Mouse (Mus musculus) spleen, adult 2 months (tissue): Measurements from ENCODE around the gene Camk1d. TPM values are rescaled to one million over a fixed set of nuclear protein-coding genes. Genes with fewer than 3 reads are reported as not detected.

Experiments used
- DNase-seq, 2 experiments: peaks; one replicate each; pipeline versions ENCODE4 v3.0.0 to v3.0.0-alpha.2; 2012 to 2021; ENCODE audit warnings: low spot score in 2 of 2, low read depth in 1 of 2
- H3K27ac ChIP-seq: fragments of 200-500 bp; 2 replicates; pipeline ENCODE4 v1.5.1; 2012; ENCODE audit warnings: low read length, inconsistent platforms; ENCODE audit not compliant: insufficient read depth
- H3K27me3 ChIP-seq: fragments of 200-500 bp; 2 replicates; pipeline ENCODE4 v1.6.1; 2012; ENCODE audit warnings: mild to moderate bottlenecking, moderate library complexity, low read length, inconsistent platforms; ENCODE audit not compliant: control insufficient read depth, insufficient read depth
- H3K36me3 ChIP-seq: fragments of 200-500 bp; 2 replicates; pipeline ENCODE4 v1.6.1; 2012; ENCODE audit warnings: mild to moderate bottlenecking, low read length, inconsistent platforms; ENCODE audit not compliant: control insufficient read depth, insufficient read depth
- H3K4me1 ChIP-seq: fragments of 200-500 bp; 2 replicates; pipeline ENCODE4 v1.6.1; 2011; ENCODE audit warnings: inconsistent platforms; ENCODE audit not compliant: control insufficient read depth, insufficient read depth, insufficient read length
- H3K4me3 ChIP-seq: fragments of 200-500 bp; 2 replicates; pipeline ENCODE4 v1.5.1; 2011; ENCODE audit warnings: mild to moderate bottlenecking, inconsistent platforms; ENCODE audit not compliant: insufficient read depth, insufficient read length; ENCODE audit errors: extremely low read depth
- CTCF ChIP-seq: fragments of 200-500 bp; IDR thresholded peaks from 2 replicates; pipeline ENCODE4 v1.5.1; 2011; ENCODE audit warnings: mild to moderate bottlenecking, inconsistent platforms; ENCODE audit not compliant: insufficient read depth, insufficient read length, insufficient replicate concordance; ENCODE audit errors: extremely low read depth
- POLR2A ChIP-seq: fragments of 200-500 bp; IDR thresholded peaks from 2 replicates; pipeline ENCODE4 v1.6.1; 2011; ENCODE audit warnings: low read depth, low read length, inconsistent platforms
- WGBS: fragments of 180-500 bp; shearing (Covaris S2); methylation state at CpG from one replicate; pipeline ENCODE4 v1.1.7; 2018; 5-methylcytosine and 5-hydroxymethylcytosine counted together
- polyA plus RNA-seq: library from polyadenylated mRNA; depleted of rRNA; stranded (reverse); fragments of >200 nt; gene quantifications from 2 replicates; pipeline ENCODE4 v1.2.3, GENCODE M21; 2012

Gene Camk1d
- polyA plus RNA-seq, 1 experiment: 5.8 TPM

DNA sequence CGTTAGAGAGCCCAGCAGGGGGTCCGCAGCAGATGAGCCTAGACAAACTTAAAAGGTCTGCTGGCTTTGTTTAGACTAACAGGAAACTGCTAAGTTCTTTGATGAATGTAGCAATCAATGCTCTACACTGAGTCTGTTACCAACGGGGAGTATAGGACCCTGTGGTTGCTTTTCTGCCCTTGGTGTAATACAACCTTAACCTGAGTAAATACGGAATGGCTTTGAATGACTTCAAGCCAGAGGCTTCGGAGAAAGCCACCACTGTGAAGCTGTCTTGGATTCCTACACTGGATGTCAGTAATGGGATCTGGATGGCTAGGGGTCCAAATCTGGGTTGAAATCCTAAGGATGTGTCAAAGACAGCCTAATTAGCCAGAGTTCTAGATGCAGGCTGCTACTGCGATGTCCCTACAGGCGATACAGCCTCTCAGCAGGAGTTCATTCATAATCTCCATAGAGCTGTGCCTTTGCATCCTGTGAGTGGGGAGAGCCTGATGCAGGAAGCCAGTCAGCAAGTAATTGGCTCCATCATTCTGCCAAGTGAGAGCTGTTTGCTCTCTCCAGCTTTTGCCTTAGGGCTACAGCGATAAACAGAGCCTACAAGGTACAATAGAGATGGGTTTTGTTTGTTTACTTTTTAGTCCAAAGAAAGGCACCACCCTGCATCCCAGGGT is 10.8 kb upstream of the Camk1d start:
- 62% methylated on average over 8 of the region's 8 CpGs for WGBS
- no peaks in the 10 kb centered on the region for H3K36me3 ChIP-seq
- H3K27ac ChIP-seq: no peak overlapping the region
- TF ChIP-seq POLR2A: no peak
- no peaks in the 10 kb centered on the region for H3K27me3 ChIP-seq
- no peak overlapping the region for H3K4me3 ChIP-seq
- DNase-seq: no peak
- H3K4me1 ChIP-seq: no peaks in the 10 kb centered on the region; the same call in 1 of the 2 replicates

DNA sequence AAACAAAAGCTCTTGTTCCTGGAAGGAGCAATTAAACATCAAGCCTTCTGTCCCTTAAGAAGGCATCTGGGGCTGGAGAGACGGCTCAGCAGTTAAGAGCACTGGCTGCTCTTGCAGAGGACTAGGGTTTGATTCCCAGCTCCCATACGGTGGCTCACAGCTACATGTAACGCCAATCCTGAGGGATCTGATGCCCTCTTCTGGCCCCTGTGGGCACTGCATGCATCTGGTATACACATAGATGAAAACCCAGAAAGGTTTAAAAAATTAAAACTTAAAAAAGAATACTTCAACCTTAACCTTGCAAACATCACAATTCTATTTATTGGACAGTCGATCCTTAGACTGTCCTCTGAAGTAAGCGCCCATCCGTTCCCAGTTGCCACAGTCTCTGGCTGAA is 3.4 kb upstream of the Camk1d start:
- TF ChIP-seq POLR2A: no peak
- TF ChIP-seq CTCF: no peak
- H3K27ac ChIP-seq: no peak overlapping the region
- WGBS: 96% methylated on average over 6 of the region's 6 CpGs
- H3K36me3 ChIP-seq: no peaks in the 10 kb centered on the region
- DNase-seq: no peak
- H3K4me3 ChIP-seq: no peak overlapping the region
- H3K4me1 ChIP-seq: no peaks in the 10 kb centered on the region; the same call in none of the 2 replicates
- H3K27me3 ChIP-seq: no peaks in the 10 kb centered on the region

DNA sequence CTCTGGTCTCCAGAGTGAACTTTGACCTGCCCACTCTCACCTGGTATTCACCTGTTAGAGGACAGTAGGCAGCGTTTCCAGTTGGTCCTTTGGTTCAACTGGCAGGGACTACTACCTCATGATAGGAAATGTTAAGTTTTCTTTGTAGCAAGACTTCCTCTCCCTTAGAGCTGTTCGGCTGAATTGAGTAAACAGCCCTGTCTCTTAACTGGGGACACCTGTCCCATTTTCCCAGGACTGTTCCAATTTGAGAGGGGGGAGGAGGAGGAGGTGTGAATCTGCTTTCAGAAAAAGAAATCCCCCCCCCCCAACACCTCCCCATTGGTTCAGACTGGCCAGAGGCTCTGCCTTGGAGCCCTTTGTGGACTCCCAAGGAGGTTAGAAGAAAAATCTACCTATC is 1.2 kb upstream of the Camk1d start:
- Histone ChIP-seq H3K4me3 (no peak overlapping the region), H3K4me1 (peaks cover 4% of the 10 kb centered on the region), H3K36me3 (no peaks in the 10 kb centered on the region), H3K27me3 (no peaks in the 10 kb centered on the region), H3K27ac (0 out of 2 replicates have a peak overlapping the region, but pooled peaks have one; percentile 73)
- no peak for TF ChIP-seq CTCF
- no peak for TF ChIP-seq POLR2A
- 46% methylated on average over 2 of the region's 2 CpGs for WGBS
- DNase-seq: no peak

DNA sequence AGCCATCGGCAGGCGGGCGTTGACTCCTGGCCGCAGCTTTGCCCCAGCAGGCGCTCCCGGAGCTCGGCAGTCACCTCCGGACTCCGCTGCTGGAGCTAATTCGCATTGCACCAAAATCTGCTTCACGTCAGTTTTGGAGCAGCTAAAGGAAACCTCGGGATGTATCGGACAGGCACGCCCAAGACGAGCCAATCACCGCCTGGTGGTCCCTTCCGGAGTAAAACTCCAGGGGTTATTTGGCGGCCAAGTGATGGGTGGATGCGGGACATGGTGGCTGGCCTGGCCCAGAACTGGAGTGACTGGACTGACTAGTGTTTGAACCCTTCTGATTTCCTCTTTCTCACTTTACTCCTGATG is 717 bp upstream of the Camk1d start:
- H3K27ac ChIP-seq: peak overlapping the region; percentile 73; the same call in 1 of the 2 replicates
- 4% methylated on average over 19 of the region's 19 CpGs for WGBS
- H3K36me3 ChIP-seq: no peaks in the 10 kb centered on the region
- DNase-seq: no peak
- no peaks in the 10 kb centered on the region for H3K27me3 ChIP-seq
- peaks cover 7% of the 10 kb centered on the region for H3K4me1 ChIP-seq
- TF ChIP-seq POLR2A: no peak
- TF ChIP-seq CTCF: no peak
- peak overlapping the region; percentile 64 for H3K4me3 ChIP-seq

DNA sequence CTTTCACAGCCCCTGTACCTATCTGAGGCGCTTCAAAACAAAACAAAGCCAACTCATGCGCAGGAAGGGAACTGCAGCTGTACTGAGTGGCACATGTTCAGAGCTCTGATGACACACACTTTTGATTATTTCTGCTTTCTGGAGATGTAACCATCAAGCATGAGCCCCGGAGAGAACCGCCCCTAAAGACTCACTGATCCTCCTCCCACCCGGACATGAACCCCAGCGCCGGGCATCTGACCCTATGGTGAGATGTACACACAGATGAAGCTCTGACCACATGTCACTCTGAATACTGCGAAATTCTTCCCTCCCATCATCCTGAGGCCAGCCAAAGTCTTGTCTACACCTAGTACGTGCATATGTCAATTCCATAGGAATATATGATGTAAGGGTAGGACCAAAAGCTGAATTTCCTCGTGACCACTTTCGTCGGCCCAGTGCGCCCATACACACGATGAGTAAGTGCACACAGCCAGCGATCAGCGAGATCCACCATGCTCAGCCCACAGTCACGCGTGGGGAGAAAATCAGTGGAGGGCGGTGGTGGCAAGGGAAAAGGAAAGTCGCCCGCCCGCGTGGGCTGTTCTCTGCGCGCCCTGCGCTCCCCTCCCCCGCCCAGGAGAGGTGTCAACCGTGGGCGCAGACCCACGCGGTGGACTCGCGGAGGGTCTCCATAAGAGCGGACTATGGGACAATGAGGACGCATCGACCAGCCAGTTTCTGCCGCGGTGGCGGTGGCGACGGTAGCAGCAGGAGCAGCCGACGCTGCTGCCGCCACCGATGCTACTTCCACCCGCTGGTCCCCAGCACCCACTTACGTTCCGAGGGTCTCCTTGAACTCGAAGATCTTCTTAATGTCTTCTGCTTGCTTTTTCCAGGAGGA is 747 bp downstream of the Camk1d start:
- peak overlapping the region; percentile 64 for H3K4me3 ChIP-seq
- H3K4me1 ChIP-seq: peaks cover 10% of the 10 kb centered on the region
- no peaks in the 10 kb centered on the region for H3K27me3 ChIP-seq
- DNase-seq: peak; percentile 52 to 64
- peak overlapping the region; percentile 91 for H3K27ac ChIP-seq
- TF ChIP-seq CTCF: peak; percentile 1; the same call in 1 of the 2 replicates
- no peak for TF ChIP-seq POLR2A
- 1% methylated on average over 39 of the region's 49 CpGs for WGBS
- no peaks in the 10 kb centered on the region for H3K36me3 ChIP-seq

DNA sequence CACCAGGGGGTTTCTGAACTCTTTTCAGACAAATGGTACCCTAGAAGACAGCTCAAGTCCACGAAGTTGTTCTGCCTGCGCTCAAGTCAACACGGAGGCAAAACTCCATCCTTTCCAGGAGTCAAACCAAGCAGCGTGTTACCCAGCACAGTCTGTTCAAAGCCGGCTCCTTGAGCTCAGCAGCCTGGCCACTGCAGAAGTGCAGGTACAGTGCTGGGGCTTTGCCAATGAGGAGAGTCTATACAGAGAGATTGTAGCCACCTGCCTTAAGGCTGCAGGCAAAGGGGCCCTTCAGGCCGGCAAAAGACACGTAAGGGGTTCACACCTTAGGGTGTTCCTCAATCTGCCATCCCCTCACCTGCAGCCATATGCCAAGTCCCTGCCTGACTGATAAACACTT is 2.1 kb downstream of the Camk1d start:
- Histone ChIP-seq H3K27me3 (no peaks in the 10 kb centered on the region), H3K36me3 (no peaks in the 10 kb centered on the region), H3K4me3 (no peak overlapping the region), H3K4me1 (peaks cover 15% of the 10 kb centered on the region), H3K27ac (no peak overlapping the region)
- DNase-seq: no peak
- no peak for TF ChIP-seq CTCF
- no peak for TF ChIP-seq POLR2A
- WGBS: 72% methylated on average over 7 of the region's 7 CpGs

DNA sequence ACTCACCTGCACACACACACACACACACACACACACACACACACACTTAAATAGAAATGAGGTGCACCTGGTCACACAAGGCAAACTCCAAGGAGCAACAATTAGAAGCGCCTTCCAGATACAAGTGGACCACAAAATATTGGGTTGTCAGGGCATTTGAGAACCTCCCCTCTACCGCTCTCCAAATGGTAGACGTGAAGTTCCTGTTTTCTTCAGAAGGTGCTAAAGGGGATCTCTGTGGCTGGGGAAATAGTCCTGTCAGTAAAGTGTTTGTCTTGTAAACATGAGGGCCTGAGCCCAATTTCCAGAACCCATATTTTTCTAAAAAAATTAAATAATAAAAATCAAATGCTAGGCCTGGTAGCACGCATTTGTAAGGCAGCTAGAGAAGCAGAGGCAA is 4.4 kb downstream of the Camk1d start:
- DNase-seq: no peak
- H3K4me3 ChIP-seq: no peak overlapping the region
- TF ChIP-seq CTCF (no peak), POLR2A (no peak)
- H3K27ac ChIP-seq: no peak overlapping the region
- peaks cover 31% of the 10 kb centered on the region for H3K4me1 ChIP-seq
- no peaks in the 10 kb centered on the region for H3K27me3 ChIP-seq
- H3K36me3 ChIP-seq: no peaks in the 10 kb centered on the region
- 43% methylated on average over 4 of the region's 4 CpGs for WGBS
